Mouse (Mus musculus) urinary bladder, postnatal 25 days (tissue): ENCODE data around the gene Jpt1.
A peak's percentile ranks its signal among the peaks of the same experiment; 100 is the strongest.
"Not testable (repeated sequence)": the region's sequence is repeated elsewhere in the genome, so short reads cannot be mapped to it uniquely, and the experiment has no call there.

ENCODE experiments used
- DNase-seq: peaks from one replicate; pipeline ENCODE4 v3.0.0; 2022; ENCODE audit warnings: low spot score

Gene Jpt1

DNA sequence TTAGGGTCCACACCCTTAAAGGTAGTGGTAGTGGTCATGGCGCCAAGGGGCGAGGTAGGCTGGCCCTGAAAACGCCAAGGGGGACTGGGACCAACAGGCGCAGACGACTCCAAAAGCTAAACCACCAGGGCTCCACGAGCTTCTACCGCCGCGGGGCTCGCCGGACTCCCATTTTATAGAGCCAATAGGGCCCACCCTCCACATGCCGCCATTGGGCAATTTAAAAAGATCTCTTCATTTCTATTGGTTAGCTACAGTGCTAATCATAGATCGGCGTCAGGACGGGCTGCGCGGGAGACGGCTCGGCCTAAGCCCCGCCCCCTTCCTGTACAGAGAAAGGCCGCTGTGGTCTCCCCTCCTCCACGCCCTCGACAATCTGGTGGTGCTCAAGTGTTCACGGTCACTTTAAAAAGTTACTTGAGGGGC is at the start of gene Jpt1:
Jpt1 (minus strand) TSS at position 150 of the 426 bp plus-strand sequence.
- peak; percentile 91 for DNase-seq

DNA sequence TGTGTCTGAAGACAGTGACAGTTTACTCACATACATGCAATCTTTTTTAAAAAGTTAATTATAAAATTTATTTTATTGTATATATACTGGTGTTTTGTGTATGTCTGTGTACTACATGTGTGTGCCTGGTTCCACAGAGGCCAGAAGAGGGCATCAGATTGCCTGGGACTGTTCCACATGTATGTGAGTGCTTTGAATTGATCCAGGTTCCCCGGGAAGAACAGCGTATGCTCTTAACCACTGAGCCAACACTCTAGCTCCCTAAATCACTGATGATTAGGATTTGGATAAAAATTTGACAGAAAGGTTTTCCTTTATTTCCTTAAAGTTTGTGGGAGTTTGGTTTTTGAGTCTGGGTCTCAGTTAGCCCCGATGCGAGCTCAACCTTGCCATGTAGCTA is 49.2 kb upstream of the Jpt1 start:
- DNase-seq: no peak

DNA sequence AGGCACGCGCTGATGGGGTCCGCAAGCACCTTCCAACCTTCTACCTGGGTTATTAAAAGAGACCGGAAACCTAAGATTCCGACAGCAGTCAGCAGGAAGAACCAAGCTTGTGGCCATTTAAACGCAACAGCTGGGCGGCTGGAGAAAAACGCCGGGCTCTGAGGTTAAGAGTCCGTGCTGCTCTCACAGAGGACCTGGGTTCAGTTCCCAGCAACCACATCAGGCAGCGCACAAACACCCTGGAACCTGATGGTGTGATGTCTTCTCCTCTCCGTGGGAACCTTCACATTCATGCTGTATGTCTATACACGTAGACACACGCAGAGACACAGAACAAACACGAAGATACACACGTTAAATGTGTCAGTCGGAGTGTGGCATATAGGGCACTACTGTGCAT is 41.5 kb upstream of the Jpt1 start:
- DNase-seq: no peak

DNA sequence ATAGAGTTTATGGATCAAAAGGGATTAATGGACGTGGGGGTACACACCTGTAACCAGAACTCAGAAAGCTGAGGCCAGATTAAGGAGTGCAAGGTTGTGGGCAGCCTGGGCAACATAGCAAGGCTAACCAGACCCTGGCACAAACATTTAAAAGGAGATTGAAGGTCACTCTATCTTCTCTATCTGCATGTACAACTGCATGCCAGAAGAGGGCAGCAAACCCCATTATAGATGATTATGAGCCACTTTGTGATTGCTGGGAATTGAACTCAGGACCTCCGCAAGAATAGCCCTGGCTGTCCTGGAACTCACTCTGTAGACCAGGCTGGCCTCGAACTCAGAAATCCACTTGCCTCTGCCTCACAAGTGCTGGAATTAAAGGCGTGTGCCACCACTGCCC is 38.6 kb upstream of the Jpt1 start:
- DNase-seq: no peak

DNA sequence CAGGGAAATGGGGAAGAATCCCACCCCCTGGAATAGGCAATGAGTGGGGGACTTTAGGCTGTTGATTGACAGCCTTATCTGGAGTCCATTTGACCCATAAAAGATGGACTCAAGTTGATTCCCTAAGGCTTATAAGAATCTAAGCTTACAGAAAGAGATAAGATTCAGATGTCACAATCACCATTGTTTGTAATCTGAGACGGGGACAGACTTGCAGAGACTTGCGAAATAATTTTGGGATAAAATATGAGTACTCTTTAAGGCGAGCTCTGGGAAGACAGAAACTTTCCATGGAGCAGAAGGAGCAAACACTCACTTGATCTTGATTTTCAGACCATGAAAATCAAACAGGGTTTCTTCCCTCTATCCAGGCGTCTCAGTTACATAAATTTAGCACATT is 29.4 kb upstream of the Jpt1 start:
- no peak for DNase-seq

DNA sequence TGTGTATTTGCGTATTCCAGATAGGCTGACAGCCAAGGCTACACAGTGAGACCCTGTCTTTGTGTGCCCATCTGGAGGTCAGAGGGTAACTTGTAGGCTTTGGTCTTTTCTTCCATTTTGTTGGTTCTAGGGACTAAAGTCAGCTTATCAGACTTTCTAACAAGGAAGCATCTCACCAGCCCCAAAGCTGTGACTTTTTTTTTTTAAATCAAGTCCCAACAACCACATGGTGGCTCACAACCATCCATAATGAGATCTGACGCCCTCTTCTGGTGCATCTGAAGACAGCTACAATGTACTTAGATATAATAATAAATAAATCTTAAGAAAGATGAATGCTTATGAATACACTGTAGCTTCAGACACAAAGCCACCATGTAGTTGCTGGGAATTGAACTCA is 23.9 kb upstream of the Jpt1 start:
- DNase-seq: no peak

DNA sequence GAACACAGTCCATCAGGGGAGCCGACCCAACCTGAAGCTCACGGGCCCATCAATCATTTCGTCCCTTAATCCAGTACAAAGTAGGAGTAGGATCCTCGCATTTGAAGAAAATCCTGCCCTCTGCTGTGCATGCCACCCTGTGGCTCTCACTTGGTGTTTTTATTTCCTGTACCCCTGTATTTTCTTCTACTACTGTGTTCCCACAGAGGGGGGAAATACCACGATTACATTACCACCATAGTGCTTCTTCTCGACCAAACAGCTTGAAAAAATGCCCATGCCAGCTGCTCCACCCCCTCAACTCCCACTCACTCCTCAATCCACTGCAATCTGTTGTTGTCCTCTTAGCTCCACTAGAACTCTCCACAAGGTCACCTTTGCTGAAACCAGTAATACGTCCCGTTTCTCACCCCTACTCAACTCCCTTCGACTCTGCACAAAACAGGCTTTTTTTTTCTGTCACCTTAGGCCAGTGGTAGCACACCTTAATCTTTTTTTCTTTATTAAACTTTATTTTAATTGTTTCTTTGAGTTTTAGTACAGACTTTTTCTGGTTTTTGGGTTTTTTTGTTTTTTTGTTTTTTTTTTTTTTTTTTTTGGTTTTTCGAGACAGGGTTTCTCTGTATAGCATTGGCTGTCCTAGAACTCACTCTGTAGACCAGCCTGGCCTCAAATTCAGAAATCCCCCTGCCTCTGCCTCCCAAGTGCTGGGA is 22.8 kb upstream of the Jpt1 start:
- no peak for DNase-seq

DNA sequence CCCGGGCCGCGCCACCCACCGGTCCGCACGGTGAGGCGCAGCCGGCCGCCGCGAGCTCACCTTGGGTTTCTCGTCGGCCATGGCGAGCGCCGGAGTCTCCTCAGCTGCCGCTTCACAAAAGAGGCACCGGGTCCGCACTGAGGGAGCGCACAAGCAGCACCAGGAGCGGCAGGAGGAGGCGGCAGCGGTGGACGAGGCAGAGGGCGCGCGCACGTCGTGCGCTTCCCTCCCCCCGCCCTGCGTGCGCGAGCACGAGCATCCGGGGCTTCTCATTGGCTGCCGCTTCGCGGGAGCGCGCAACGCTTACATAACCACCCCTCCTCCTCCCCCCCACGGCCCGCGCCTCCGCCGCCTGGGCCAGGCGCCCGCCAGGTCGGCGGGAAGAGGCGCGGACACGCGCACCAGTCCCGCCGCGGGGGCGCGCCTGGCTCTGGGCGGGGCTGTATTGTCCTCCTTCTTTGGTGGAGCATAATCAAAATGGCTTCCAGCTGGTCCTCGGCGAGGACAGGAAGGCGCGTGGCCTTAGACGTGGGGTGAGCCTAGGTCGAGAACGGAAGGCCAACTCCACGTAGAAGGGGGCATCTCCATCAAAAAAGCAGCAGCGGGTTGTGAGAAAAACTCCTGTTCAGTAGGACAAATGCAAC is 22.0 kb upstream of the Jpt1 start, which contains the start of gene Sumo2:
Sumo2 (minus strand) TSS at position 239 of the 644 bp plus-strand sequence.
- peak; percentile 99 for DNase-seq

DNA sequence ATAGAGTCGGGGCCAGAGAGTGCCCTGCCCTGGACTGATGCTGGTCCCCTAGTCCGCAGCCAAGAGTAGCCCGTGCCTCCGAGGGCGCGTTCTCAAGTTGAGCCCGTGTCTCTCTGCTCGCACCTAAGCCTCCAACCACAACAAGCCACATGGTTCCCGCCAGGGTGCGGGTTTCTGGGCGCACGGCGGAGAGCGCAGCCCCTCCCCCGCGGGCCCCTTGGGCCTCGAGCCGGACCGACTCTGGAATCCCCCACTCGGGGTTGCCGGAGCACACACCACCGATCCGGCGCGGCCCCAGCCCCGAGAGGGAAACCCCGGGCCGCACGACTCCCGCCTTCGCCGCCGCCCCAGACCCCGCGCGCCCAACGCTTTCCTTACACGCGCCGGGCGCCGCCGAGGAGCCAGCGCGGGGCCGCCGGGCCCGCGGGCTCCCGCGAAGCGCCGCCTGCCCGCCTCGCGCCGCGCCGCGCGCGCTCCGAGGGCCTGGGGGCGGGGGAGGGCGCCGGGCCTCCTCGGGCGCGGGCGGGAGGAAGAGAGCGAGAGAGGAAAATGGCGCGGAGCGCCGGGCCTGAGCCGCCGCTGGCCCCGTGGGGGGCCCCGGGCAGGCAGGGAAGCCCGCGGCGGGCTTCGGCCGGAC is 21.3 kb upstream of the Jpt1 start:
- DNase-seq: peak; percentile 56

DNA sequence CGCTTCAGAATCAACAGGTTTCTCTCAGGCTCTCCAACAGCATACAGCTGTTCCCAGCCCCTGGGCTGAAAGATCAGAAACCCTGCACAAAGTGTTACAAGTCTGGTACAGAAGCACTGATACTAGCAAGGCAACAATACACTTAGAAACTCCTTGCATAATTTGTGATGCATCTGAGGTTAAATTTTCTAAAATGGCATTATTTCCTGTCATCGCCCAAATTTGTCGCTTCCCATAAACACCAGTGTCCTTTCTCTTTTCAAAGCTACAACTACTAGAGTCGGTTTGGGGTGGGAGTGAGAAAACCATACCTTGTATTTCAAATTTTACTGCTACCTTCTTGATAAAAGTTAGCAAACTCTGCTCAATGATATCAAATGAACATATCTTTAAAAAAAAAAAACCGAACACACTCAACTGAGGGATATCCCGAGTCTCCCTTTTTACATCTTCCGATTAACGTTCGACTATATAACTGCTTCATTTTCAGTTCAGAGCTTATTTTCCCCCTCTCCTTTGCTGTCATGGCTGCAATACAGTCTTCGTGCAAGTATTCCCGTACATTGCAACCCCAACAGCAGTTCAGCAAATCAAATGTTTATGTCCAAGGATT is 20.7 kb upstream of the Jpt1 start:
- DNase-seq: no peak

DNA sequence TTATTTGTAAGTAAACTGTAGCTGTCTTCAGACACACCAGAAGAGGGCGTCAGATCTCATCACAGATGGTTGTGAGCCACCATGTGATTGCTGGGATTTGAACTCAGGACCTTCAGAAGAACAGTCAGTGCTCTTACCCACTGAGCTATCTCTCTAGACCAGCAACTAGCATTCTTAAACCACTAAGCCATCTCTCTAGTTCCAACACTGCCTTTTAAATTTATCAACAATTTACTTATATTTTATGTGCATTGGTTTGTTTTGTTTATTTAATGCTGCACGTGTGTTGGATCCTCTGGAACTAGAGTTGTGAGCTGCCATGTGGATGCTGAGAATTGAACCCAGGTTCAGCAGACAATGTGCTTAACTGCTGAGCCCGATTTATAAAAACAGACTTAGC is 12.3 kb upstream of the Jpt1 start:
- DNase-seq: not testable (repeated sequence)

DNA sequence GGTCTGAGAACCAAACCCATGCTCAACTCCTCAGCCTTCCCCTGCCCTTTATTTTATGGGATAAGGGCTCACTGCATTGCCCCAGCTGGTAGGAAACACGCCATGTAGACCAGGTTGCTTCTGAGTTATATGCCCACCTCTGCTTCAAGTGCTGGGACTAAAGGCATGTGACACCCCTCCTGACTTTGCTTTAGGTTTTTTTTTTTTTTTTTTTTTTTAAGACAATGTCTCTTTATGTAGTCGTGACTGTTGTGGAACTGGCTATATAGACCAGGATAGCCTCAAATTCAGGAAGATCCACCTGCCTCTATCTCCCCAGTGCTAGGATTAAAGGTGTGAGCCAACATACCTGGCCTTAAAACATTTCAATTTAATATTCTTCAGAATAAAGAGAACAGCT is 8.5 kb upstream of the Jpt1 start:
- no peak for DNase-seq

DNA sequence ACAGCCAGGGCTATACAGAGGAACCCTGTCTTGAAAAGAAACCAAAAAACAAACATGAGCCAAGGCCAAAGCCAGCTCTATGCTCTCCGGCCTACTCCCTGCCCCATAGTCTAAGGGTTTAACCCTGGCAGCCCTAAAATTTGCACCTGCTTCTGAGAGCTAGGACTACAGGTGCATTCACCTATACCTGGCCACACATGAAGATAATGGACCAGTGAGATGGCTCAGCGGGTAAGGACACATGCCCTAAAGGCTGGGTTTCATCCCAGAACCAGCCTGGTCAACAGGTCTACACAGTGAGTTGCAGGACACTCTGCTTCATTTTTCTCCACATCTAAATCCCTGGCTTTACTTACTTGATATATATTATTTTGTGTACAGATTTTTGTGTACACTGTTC is 8.1 kb upstream of the Jpt1 start:
- no peak for DNase-seq

DNA sequence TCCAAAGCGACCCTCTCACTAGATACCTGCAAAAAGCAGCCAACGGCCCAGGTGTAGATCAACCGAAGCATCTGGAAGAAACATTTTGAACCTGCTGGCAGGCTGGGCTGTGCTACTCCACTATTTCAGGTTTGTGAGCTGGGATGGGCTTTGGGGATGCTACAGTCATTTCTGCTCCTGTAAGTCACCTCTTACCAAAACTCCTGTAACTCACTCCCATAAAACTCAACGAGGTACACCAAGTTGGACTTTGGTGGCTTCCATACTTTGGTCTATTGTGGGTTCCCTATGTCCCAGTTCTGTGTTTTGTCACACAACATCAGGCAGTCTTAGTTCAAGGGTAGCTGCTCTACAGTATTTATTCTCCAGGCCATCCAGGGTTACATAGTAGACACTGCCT is 6.9 kb upstream of the Jpt1 start:
- no peak for DNase-seq

DNA sequence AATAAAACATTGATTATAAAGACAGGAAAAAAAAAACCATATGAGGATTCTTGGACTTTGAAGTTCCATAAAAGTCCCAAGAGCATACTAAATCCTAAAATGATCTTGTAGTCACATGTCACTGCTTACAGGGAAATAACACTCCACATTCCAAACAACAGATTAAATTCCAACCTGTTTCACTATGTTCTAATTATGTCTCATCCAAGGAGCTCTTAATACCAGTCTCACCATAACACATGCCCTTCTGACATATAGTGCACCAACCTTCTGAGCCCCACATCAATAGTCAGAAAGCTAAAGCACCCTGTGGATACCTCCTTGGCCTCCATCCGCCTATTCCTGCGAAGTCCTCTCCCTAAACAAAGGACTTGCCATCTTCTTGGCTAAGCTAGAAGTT is 6.0 kb upstream of the Jpt1 start:
- no peak for DNase-seq

DNA sequence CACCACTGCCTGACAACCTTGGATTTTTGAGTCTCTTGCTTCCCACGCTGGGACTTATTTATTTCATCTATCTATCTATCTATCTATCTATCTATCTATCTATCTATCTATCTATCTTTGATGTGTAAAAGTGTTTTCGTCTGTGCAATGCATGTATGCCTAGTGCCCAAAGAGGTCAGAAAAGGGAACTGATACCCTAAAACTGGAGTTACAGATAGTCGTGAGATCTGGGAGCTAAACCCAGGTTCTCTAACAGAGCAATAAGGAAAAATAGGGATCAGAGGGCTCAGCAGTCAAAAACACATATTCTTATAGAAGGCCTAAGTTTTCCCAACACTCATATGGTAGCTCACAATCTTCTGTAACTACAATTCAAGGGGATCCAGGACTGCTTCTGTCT is 5.4 kb upstream of the Jpt1 start:
- DNase-seq: no peak

DNA sequence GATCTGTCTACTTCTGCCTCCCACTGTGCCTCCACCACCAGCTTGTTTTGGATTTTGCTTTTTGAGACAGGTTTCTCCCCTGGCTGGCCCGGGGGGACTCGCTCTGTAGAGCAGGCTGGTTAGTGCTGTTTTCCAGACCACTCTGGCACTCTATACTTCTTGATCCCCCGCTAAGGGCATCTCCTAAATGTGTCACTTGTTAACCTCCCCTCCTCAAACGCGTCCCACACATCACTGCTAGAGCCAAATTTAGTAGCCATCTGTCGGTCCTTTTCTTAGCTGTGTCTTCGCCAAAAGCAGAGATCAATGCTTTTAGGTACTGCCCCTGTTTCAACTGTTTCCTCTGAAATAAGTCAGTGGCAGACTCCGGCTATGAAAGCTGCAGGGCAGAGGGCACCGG is 4.5 kb upstream of the Jpt1 start:
- DNase-seq: no peak

DNA sequence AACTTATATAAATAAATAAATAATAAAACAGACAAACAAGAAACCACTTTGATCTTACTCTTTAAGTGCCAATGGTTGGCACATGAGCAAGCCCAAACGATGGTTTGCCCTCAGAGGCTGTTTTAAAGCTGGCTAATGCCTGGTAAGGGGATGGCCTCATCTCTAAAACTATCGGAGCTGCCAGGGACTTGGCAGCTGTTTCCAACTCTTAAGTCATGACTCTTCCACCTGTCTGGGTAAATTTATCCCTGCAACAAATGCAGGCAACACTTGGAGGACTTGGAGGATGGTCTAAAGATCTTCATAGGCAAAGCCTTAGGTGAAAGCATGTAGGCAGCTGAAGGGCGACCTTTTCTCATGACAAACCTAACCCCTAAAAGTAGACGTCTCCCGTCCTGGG is 2.8 kb upstream of the Jpt1 start:
- no peak for DNase-seq

DNA sequence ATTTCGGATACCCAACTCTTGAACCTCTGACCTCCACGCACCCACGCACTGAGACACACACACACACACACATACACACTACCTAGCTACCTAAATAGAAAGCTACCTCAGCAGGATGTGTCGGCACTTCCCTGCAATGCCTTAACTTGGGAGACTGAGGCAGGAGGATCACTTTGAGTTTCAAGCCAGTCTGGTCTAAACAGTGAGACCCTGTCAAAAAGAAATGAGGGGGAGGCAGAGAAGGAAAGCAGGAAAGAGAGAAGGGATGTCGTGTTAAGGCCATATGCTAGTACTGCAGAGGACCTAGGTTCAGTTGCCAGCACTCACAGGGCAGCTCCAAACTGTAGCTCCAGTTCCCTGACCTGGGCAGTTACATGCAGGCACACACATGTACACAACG is 834 bp upstream of the Jpt1 start:
- no peak for DNase-seq

DNA sequence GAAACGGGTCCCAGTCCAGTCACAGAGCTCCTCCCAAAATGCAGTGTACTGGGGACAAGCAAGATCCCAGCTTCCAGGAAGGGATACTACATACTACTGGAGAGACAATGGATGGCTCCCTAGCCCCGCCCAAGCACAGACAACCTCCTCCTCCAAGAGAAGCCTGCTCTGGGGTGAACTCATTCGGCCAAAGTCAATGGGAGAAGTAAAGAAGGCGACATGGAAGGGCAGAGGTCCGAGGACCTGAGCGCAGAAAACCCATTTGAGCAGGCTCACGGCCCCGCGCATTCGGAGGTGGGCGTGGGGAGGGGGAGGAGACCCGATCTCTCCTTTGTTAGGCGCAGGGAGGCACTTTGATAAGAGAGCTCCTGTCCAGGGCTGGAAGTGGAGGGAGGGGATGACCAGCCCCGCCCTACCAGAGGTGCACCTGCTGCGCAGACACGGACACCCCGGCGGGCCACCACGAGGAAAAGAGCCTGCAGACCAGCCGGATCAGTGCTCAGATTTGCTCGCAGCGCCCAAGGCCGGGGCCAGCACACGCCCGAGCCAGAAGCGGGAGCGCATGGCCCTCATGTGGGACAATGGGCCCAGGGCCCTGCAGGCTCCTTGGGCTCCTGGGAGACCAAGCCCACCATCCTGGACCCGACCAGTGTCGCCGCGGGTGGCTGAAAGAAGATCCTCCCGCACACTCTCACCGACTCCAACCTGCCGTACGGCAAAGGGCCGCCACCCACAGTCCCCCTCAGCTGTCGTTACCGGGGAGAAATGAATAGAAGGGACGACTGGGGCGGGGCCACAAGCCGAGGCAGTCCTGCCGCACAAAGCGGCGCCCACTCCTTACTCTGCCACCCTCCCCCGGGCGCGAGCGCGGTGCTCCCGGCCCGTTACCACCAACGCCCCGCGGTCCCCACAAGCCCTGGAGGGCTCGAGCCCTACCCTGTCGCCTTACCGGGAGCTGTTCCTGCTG is 633 bp downstream of the Jpt1 start:
- DNase-seq: peak; percentile 40

DNA sequence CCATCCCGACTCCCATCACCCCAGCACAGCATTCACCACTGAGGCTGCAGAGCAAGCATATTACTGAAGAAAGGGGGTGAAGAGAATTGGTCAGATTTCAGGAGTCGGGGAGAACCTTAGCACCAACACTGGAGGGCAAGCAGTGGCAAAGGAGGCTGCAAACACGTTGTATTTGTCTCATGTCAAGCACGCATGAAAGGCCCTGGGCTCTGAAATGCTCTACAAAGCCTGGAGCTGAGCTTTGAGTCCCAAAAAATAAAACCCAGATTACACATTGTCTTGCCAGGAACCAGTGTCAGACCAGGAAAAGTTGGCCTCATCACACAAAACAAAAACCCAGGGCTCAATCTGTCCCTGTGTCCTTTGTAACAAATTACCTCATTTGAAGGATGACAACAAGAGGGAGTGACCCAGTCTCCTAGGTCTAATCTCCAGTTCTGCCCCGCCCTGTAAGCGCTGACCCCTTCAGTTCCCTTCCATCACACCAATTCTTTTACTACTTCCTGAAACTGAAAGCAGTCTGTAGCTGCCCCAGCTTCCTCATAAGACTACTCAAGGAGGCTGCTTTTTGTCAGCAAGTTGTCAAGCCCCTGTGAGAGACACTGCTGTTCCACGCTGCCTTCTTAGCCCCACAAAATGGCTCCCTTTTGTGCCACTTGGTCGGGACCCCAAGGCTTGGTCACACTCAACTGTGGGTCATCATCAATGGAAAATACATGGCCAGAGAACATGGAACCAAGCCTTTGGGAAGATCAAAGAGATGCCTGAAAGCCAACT is 1.6 kb downstream of the Jpt1 start:
- DNase-seq: no peak
